Mouse (Mus musculus): Measurements from ENCODE around the gene Sprr2a2. TPM values are rescaled to one million over a fixed set of nuclear protein-coding genes. Genes with fewer than 3 reads are reported as not detected.

The Sprr2a2 gene
- polyA plus RNA-seq, 1 experiment from 2014 or later, result 58.8 TPM

Other genes starting within 250 kb of the Sprr2a2 start
- not detected in 2 replicates for gene Pglyrp3, start 201.3 kb upstream of the Sprr2a2 start, polyA plus RNA-seq (2015; fragmentation: Nextera tagmentation; extraction: Ambion mirVana)
- 0.13 and 0.29 TPM in 2 replicates for gene Lor, start 132.8 kb upstream of the Sprr2a2 start, polyA plus RNA-seq (2015; fragmentation: Nextera tagmentation; extraction: Ambion mirVana)
- gene Prr9, start 92.0 kb upstream of the Sprr2a2 start, polyA plus RNA-seq (2015; fragmentation: Nextera tagmentation; extraction: Ambion mirVana), result 0.12 TPM in 1 of 2 replicates, not detected in the other
- gene Lelp1, start 73.2 kb upstream of the Sprr2a2 start, polyA plus RNA-seq (2015; fragmentation: Nextera tagmentation; extraction: Ambion mirVana), result not detected in 2 replicates
- gene Sprr2a1, start 121 bp upstream of the Sprr2a2 start, polyA plus RNA-seq (2015; fragmentation: Nextera tagmentation; extraction: Ambion mirVana), result 0.22 and 0.62 TPM in 2 replicates
- 1.9 and 3.6 TPM in 2 replicates for gene Sprr2a3, start 69.5 kb downstream of the Sprr2a2 start, polyA plus RNA-seq (2015; fragmentation: Nextera tagmentation; extraction: Ambion mirVana)
- gene Sprr2b, start 100.7 kb downstream of the Sprr2a2 start, polyA plus RNA-seq (2015; fragmentation: Nextera tagmentation; extraction: Ambion mirVana), result 0.21 TPM in 1 of 2 replicates, not detected in the other
- not detected in 2 replicates for gene Sprr2d, start 123.2 kb downstream of the Sprr2a2 start, polyA plus RNA-seq (2015; fragmentation: Nextera tagmentation; extraction: Ambion mirVana)
- not detected in 2 replicates for gene Sprr2e, start 136.2 kb downstream of the Sprr2a2 start, polyA plus RNA-seq (2015; fragmentation: Nextera tagmentation; extraction: Ambion mirVana)
- 0.35 TPM in 1 of 2 replicates, not detected in the other for gene Sprr2f, start 149.3 kb downstream of the Sprr2a2 start, polyA plus RNA-seq (2015; fragmentation: Nextera tagmentation; extraction: Ambion mirVana)
- gene Sprr2h, start 169.8 kb downstream of the Sprr2a2 start, polyA plus RNA-seq (2015; fragmentation: Nextera tagmentation; extraction: Ambion mirVana), result not detected in 2 replicates
- not detected in 2 replicates for gene Sprr2i, start 192.1 kb downstream of the Sprr2a2 start, polyA plus RNA-seq (2015; fragmentation: Nextera tagmentation; extraction: Ambion mirVana)
- not detected in 2 replicates for gene Sprr2j-ps, start 202.2 kb downstream of the Sprr2a2 start, polyA plus RNA-seq (2015; fragmentation: Nextera tagmentation; extraction: Ambion mirVana)
- 3.8 and 18.9 TPM in 2 replicates for gene Gm9774, start 213.5 kb downstream of the Sprr2a2 start, polyA plus RNA-seq (2015; fragmentation: Nextera tagmentation; extraction: Ambion mirVana)
- gene Sprr2k, start 216.7 kb downstream of the Sprr2a2 start, polyA plus RNA-seq (2015; fragmentation: Nextera tagmentation; extraction: Ambion mirVana), result not detected in 2 replicates
- 0.19 TPM in 1 of 2 replicates, not detected in the other for gene Sprr1b, start 222.9 kb downstream of the Sprr2a2 start, polyA plus RNA-seq (2015; fragmentation: Nextera tagmentation; extraction: Ambion mirVana)
- gene Sprr3, start 242.8 kb downstream of the Sprr2a2 start, polyA plus RNA-seq (2015; fragmentation: Nextera tagmentation; extraction: Ambion mirVana), result not detected in 2 replicates

Measured in heart, embryonic 16.5 days (tissue).